Mouse (Mus musculus): ENCODE data around the gene Rdh13. TPM values are rescaled to one million over a fixed set of nuclear protein-coding genes. Genes with fewer than 3 reads are reported as not detected.

The Rdh13 gene
- 10 to 100 TPM; 22.0 to 26.1 TPM for total RNA-seq (2021)
- long read RNA-seq, experiment 1, transcript Rdh13-201 (7 exons, 3,034 nt) = major isoform, 7 of 8 reads
- long read RNA-seq, experiment 1, partial matches to known transcripts = 1 of 8 reads
- long read RNA-seq, experiment 1, other reads (novel, unspliced or antisense) = 0 of 8 reads
- long read RNA-seq, experiment 2, transcript Rdh13-201 (7 exons, 3,034 nt) = major isoform, 6 of 9 reads
- long read RNA-seq, experiment 2, partial matches to known transcripts = 3 of 9 reads
- long read RNA-seq, experiment 2, other reads (novel, unspliced or antisense) = 0 of 9 reads

DNA sequence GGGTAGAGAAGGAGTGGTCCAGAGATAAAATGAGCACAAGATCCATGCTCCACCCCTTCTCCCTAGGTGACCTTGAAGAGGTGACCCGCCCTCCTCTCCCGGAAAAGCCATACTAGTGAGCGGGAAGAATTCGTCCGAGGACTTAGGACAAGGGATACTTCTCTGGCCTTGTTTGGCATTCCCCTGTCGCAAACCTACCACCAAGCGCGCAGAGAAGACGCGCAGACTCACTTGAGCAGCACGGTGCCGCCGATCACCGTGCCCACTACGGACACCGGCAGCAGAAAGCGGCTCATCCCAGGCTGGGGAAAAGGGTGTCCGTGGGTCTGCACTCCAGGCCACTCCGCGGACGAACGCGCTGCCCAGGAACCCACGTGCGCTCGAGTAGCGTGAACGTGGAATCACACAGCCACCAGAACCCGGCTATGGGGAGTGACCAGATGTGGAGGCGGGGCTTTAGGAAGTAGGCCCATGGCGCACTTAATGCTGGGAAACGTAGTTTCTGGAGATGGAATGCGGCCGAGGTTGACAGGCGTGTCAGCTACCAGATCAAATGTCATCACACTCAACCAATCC lies at the start of gene Rdh13:
Rdh13 (minus strand) TSS at position 434 of the 576 bp plus-strand sequence.
- peak; percentile 68 to 77 for DNase-seq (ENCODE audit: low spot score in 2 of 2)

DNA sequence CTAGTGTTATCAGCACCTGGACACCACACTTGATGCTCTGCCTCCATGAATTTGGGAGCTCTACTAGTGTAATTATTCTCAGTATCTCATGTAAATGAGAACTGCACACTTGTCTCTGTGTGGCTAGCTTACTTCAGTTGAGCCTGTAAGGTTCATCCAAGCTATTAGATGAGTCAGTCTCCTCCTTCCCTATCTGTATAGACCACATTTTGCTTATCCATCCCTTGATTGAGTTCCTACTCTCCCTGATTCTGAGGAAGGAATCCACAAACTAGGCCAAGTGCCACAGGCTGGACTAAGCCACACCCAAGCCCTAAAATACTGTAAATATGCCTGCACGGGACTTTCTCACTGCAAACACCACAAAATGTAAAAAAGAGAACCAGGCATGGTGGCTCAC lies 48.5 kb upstream of the Rdh13 start:
- no peak for DNase-seq (ENCODE audit: low spot score in 2 of 2)

- no peak for DNase-seq (ENCODE audit: low spot score in 2 of 2)
Measured at GRCm38 (mm10) chr7:4492284-4493224, 47.1 kb upstream of the Rdh13 start.

DNA sequence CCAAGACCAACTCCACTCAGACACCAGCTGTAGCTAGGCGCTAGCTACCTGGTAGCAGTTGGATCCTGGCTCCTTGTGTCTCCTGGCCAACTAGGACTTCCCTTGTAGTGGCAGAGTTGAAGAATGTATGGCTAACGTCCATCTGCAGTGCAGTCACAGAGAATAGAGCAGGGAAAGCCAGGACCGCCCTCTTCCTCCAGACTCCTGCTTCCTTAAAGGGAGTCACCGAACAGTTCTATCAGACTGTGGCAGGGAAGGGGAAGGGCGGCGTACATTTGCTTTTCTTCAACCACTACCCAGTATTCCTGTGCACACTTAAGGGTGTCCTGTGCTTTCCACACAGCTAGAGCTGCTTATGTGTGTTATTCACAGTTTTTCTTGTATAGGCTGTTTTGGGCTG lies 45.9 kb upstream of the Rdh13 start:
- no peak for DNase-seq (ENCODE audit: low spot score in 2 of 2)

DNA sequence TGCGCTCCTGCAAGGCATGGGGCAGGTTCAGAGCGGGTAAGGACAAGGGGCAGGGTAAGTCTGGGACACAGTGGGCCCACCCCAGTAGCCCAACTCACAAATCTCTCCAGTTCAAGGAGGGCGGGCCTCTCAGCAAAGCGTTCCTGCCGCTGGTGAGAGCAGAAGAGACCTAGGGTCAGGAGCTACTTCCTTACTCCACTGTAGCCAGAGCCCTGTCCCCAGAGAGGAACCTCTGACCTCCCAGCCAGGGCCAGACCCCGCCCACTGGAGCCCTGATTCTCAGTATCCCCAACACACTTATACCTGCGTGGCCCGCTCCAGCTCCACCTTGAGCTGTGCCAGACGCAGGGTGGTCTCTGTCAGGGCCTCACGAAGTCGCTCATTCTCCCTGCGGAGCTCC lies 36.8 kb upstream of the Rdh13 start:
- no peak for DNase-seq (ENCODE audit: low spot score in 2 of 2)

GRCm38 (mm10) chr7:4479674-4480073 lies 34.2 kb upstream of the Rdh13 start:
- no peak for DNase-seq (ENCODE audit: low spot score in 2 of 2)

DNA sequence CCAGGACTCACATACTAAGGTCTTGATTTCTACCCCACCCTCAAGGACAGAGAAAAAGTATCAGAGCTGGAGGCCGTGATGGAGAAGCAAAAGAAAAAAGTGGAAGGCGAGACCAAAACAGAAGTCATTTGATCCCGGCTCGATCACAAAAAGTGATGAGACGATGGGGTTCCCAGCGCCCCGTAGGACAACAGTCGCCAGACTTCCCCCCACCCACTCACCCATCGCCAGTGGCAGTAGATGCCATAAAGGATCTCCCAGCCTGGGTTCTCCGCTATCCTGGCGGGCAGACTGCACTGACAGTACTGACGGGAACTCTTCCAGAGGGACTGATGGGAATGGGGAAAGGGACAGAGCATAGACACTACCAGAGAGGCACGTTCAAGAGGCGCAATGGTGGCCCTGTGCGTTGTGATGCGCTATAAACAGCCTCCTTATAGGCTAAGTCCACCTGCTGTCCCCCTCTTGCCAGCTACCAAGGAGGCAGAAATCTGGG lies 33.4 kb upstream of the Rdh13 start:
- DNase-seq (ENCODE audit: low spot score in 2 of 2) = no peak

DNA sequence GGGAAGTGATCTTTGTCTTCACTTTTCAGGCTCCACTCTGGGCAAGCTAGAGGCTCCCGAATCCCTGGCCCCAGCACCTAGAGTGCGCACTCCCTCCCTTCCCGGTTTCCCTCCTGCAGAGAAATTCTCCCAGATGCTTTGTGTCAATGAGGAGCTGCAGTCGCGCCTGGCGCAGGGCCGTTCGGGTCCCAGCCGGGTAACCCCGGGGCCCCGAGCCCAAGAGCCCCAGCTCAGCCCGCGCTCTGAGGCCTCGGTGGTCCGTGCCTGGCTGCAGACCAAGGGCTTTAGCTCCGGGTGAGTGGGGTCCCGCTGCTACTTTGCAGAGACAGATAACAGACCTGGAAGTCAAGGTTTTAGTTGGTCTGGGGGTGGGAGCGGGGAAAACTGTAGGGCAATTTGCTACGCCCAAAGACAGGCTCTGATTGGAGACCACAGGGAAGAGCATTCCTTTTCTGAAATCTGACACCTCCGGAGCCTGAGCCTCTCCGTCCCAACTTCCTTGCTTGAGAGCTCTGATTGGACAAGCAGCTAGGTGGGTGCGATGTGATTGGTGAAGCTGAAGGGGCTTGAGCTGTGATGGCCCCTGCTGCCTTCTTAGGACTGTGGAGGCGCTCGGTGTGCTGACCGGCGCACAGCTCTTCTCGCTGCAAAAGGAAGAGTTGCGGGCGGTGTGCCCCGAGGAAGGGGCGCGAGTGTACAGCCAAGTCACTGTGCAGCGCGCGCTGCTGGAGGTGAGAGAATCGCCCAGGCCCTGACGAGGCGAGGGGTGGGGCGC lies 32.8 kb upstream of the Rdh13 start:
- peak; percentile 54 to 56 for DNase-seq (ENCODE audit: low spot score in 2 of 2)

- no peak for DNase-seq (ENCODE audit: low spot score in 2 of 2)
Measured at GRCm38 (mm10) chr7:4473940-4474339, 28.5 kb upstream of the Rdh13 start.

- peak; percentile 75 to 77 for DNase-seq (ENCODE audit: low spot score in 2 of 2)
Measured at GRCm38 (mm10) chr7:4471179-4471555, 25.7 kb upstream of the Rdh13 start.

GRCm38 (mm10) chr7:4470275-4471178 lies 25.1 kb upstream of the Rdh13 start:
- peak; percentile 33 to 52 for DNase-seq (ENCODE audit: low spot score in 2 of 2)

- no peak for DNase-seq (ENCODE audit: low spot score in 2 of 2)
Measured at GRCm38 (mm10) chr7:4467801-4468200, 22.4 kb upstream of the Rdh13 start.

GRCm38 (mm10) chr7:4464194-4464824 lies 18.9 kb upstream of the Rdh13 start:
- DNase-seq (ENCODE audit: low spot score in 2 of 2) = no peak

DNA sequence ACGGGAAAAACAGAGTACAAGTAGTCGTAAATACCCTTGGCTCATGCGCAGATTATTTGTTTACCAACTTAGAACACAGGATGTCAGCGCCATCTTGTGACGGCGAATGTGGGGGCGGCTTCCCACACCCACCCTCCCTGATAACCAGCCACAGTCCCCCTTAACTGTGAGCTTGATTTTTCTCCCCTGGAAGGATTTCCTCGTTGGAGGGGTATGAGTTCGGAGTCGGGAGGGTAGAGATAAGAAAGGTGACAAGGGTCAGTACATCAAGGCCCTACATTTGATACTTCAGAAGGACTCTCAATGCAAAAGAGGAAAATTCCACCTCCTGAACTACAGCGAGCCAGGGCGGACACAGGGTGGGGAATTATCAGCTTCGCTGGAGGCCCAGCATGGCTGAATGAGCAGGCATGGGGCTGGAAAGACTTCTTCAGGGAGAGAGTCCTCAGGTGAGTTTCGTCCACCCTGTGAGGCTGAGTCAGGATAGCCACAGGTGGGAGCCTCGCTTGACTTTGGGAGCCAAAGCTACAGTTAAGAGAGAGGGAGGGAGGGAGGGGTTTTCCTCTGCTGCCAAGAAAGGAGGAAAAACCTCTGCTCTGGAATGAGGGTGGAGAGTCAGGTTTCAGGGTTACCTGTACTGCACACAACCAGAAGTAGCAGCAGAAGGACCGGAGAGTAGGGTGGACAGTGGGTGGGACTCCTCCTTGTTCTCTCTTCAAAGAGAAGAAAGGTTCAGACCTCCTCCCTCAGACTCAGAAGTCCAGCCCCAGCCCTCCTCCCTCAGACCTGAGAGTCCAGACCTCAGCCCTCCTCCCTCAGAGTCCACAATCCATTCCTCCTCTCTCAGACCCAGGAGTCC lies 15.4 kb upstream of the Rdh13 start, which contains the start of gene Eps8l1:
Eps8l1 (plus strand) TSS at position 99 of the 859 bp plus-strand sequence.
- DNase-seq (ENCODE audit: low spot score in 2 of 2) = no peak

DNA sequence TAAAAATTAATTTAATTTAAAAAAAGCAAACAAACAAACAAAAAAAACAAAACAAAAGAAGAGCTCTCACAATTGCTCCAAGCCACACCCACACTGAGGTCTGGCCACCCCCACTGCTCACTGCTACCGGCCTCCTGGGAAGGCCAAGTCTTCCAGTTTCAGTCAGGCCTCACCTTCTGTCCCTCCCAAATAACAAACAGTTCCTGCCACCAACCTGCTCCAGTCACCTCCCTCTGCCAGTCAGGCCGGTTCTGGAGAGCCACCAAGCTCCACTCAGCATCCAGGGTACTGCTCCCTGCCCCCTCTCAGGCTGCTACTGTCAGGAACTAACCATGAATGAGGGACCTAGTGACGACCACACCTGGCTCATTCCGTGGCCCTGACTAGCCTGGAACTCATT lies 7.2 kb upstream of the Rdh13 start:
- DNase-seq (ENCODE audit: low spot score in 2 of 2) = no peak

DNA sequence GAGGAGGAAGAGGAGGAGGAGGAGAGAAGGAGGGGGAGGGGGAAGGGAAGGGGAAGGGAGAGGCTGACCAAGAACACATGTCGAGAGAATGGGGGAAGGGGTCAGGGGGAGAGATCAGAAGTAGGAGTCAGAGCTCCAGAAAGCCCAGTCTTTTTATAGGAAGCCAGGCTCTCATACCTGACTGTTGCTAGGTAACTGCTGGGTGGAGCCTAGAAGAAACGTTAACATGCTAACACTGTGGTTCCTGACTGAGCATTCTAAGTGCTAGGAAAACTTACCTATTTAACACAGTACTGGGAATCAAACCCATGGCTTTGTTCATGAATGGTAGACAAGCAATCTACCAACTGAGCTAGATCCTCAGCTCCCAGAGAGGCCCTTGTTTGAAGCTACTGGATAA lies 3.8 kb upstream of the Rdh13 start:
- no peak for DNase-seq (ENCODE audit: low spot score in 2 of 2)

GRCm38 (mm10) chr7:4448439-4448838 lies 3.0 kb upstream of the Rdh13 start:
- no peak for DNase-seq (ENCODE audit: low spot score in 2 of 2)

DNA sequence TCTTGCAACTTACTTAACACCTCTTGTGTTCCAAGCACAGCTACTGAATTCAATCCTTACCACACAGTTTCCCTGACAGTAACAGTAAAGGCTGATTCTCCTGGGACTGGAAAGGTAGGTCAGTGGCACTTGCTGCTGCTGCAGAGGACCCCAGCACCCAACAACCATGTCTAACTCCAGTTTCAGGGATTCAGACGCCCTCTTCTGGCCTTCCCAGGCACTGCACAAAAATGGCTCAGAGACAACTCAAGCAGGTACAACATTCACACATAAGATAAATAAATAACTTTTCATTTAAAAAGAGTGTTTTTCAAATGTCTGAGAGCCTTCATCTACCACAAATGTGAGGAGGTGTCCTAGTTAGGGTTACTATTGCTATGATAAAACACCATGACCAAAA lies 1.7 kb upstream of the Rdh13 start:
- no peak for DNase-seq (ENCODE audit: low spot score in 2 of 2)

All from adrenal gland, adult 18-20 months (tissue).